ENCODE assay signal across 7 mouse cellular contexts in the genomic region with DNA sequence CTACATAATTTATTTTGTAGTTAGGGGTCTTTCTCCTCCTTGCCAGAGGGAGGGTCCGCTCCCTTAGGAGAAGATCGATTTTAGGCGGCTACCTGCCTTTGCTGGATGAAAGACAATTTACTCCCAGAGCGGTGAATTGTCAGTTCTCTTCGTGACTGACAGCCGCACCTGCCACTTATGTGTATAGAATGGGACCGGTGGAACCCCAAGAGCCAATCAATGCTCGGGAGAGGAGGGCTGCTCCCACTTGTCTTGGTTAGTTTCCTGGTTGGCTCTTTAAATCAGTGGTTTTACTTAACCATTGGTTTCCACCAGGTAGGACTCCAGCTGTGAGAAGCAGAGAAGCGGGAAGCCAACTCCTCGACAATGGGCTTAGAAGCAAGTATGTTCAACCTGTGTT. TPM values are rescaled to one million over a fixed set of nuclear protein-coding genes. Genes with fewer than 3 reads are reported as not detected.
DNase-seq lines count a peak whose midpoint lies in the region; ATAC-seq and TF ChIP-seq lines count a peak whose summit lies in the region.

No protein-coding gene starts in this region.

- no peak for TF ChIP-seq CTCF in lung, embryonic 14.5 days (IDR thresholded peaks at IDR 0.05; ENCODE audit: low read depth)

- no peaks in the 10 kb centered on the region for H3K36me3 ChIP-seq in forebrain, embryonic 10.5 days (replicated peaks)
- no peaks in the 10 kb centered on the region for H3K36me3 ChIP-seq in hindbrain, embryonic 12.5 days
- H3K36me3 ChIP-seq in lung, embryonic 14.5 days (ENCODE audit: insufficient read depth): no peaks in the 10 kb centered on the region

- H3K27me3 ChIP-seq in forebrain, embryonic 10.5 days (ENCODE audit: poor library complexity, severe bottlenecking): peaks cover 22% of the 10 kb centered on the region
- H3K27me3 ChIP-seq in hindbrain, embryonic 12.5 days: 0 out of 2 replicates have a peak, but pooled peaks cover 4% of the 10 kb centered on the region
- peaks cover 16% of the 10 kb centered on the region; the same call in 1 of the 2 replicates for H3K27me3 ChIP-seq in lung, embryonic 14.5 days (ENCODE audit: insufficient read depth, low read length)

- H3K4me3 ChIP-seq in forebrain, embryonic 10.5 days: peak overlapping the region; percentile 82
- H3K4me3 ChIP-seq in hindbrain, embryonic 12.5 days: peak overlapping the region; percentile 57
- peak overlapping the region; percentile 55 for H3K4me3 ChIP-seq in lung, embryonic 14.5 days (ENCODE audit: low read depth, low read length)

- H3K4me1 ChIP-seq in forebrain, embryonic 10.5 days: peaks cover 21% of the 10 kb centered on the region
- peaks cover 9% of the 10 kb centered on the region for H3K4me1 ChIP-seq in hindbrain, embryonic 12.5 days
- no peaks in the 10 kb centered on the region for H3K4me1 ChIP-seq in lung, embryonic 14.5 days (ENCODE audit: insufficient read depth)

- no peaks in the 10 kb centered on the region for H3K9me3 ChIP-seq in forebrain, embryonic 10.5 days
- H3K9me3 ChIP-seq in hindbrain, embryonic 12.5 days (replicated peaks): no peaks in the 10 kb centered on the region
- no peaks in the 10 kb centered on the region for H3K9me3 ChIP-seq in lung, embryonic 14.5 days (ENCODE audit: low read depth, low read length)

- 4% methylated on average over 10 of the region's 10 CpGs for WGBS in forebrain, embryonic 10.5 days
- 3% methylated on average over 10 of the region's 10 CpGs for WGBS in hindbrain, embryonic 12.5 days
- WGBS in lung, embryonic 14.5 days: 5% methylated on average over 10 of the region's 10 CpGs

- peak; percentile 59; the same call in 1 of the 2 replicates for ATAC-seq in hindbrain, embryonic 12.5 days (ENCODE audit: low FRiP score)
- 0 out of 2 replicates have a peak, but pooled peaks have one; percentile 59 for ATAC-seq in lung, embryonic 14.5 days (ENCODE audit: insufficient read depth)

- peak overlapping the region; percentile 67 for H3K9ac ChIP-seq in hindbrain, embryonic 12.5 days
- H3K9ac ChIP-seq in lung, embryonic 14.5 days: no peak overlapping the region

- DNase-seq in cerebellum, adult 18-20 months: peak; percentile 84 to 93
- peak; percentile 34 for DNase-seq in forebrain, embryonic 10.5 days (ENCODE audit: extremely low spot score, low spot score)
- peak; percentile 59 to 75 for DNase-seq in layer of hippocampus, postnatal 10 days (ENCODE audit: low spot score in 2 of 2)
- peak; percentile 64 for DNase-seq in lung, embryonic 14.5 days
- peak; percentile 53 for DNase-seq in retina, postnatal 7 days (ENCODE audit: low read depth, low spot score)
- no peak for DNase-seq in thymus, postnatal 4 days

- no peak overlapping the region for H3K27ac ChIP-seq in forebrain, embryonic 10.5 days
- no peak overlapping the region for H3K27ac ChIP-seq in hindbrain, embryonic 12.5 days
- H3K27ac ChIP-seq in lung, embryonic 14.5 days (ENCODE audit: low read depth): no peak overlapping the region

- H3K4me2 ChIP-seq in hindbrain, embryonic 12.5 days (replicated peaks): peak overlapping the region; percentile 87
- H3K4me2 ChIP-seq in lung, embryonic 14.5 days: peak overlapping the region; percentile 96

RNA-seq across cellular contexts. Expression of gene Erc2, which starts 1.1 kb away (rescaled TPM):
- polyA plus RNA-seq in forebrain, embryonic 10.5 days (2016; fragmentation: Nextera tagmentation; extraction: Ambion mirVana): 7.8 and 9.1 TPM in 2 replicates
- 36.0 and 39.4 TPM in 2 replicates for polyA plus RNA-seq in hindbrain, embryonic 12.5 days (2016; fragmentation: Nextera tagmentation; extraction: Ambion mirVana)
- 100 to 1,000 TPM; 236 to 251 TPM for total RNA-seq in layer of hippocampus, postnatal 10 days (2021)
- 2.1 and 2.6 TPM in 2 replicates for polyA plus RNA-seq in lung, embryonic 14.5 days (2014; fragmentation: Nextera tagmentation; extraction: Ambion mirVana)
